Mouse (Mus musculus) liver, embryonic 15.5 days (tissue): ENCODE measurements around the gene Eng. TPM values are rescaled to one million over a fixed set of nuclear protein-coding genes. Genes with fewer than 3 reads are reported as not detected.

Experiments
- ATAC-seq: fragments of 200-750 bp; cut with Nextera tagmentation; 2 replicates; pipeline ENCODE4 v1.8.0; 2017; ENCODE audit warnings: moderate number of reproducible peaks, mild to moderate bottlenecking, moderate library complexity; ENCODE audit not compliant: insufficient read depth
- H3K27ac ChIP-seq: fragments of 300-500 bp; sonication (generic); replicated peaks from 2 replicates; pipeline ENCODE4 v1.5.1; 2015; ENCODE audit warnings: mild to moderate bottlenecking, inconsistent platforms
- H3K27me3 ChIP-seq: fragments of 300-500 bp; sonication (generic); 2 replicates; pipeline ENCODE4 v1.6.1; 2015; ENCODE audit warnings: mild to moderate bottlenecking, inconsistent platforms
- H3K36me3 ChIP-seq: fragments of 300-500 bp; sonication (generic); replicated peaks from 2 replicates; pipeline ENCODE4 v1.6.1; 2015; ENCODE audit warnings: moderate library complexity, mild to moderate bottlenecking, inconsistent platforms
- H3K4me1 ChIP-seq: fragments of 300-500 bp; sonication (generic); replicated peaks from 2 replicates; pipeline ENCODE4 v1.6.1; 2015; ENCODE audit warnings: inconsistent platforms
- H3K4me2 ChIP-seq: fragments of 300-500 bp; sonication (generic); 2 replicates; pipeline ENCODE4 v1.6.1; 2015; ENCODE audit warnings: moderate library complexity, mild to moderate bottlenecking, inconsistent platforms
- H3K4me3 ChIP-seq: fragments of 300-500 bp; sonication (generic); replicated peaks from 2 replicates; pipeline ENCODE4 v1.5.1; 2015; ENCODE audit warnings: mild to moderate bottlenecking, inconsistent platforms
- H3K9ac ChIP-seq: fragments of 300-500 bp; sonication (generic); 2 replicates; pipeline ENCODE4 v1.6.1; 2015; ENCODE audit warnings: moderate library complexity, mild to moderate bottlenecking, inconsistent platforms
- H3K9me3 ChIP-seq: fragments of 300-500 bp; sonication (generic); replicated peaks from 2 replicates; pipeline ENCODE4 v1.6.1; 2016; ENCODE audit warnings: inconsistent platforms
- WGBS: fragments of 180-500 bp; shearing (Covaris S2); methylation state at CpG from one replicate; pipeline ENCODE4 v1.1.7; 2015; ENCODE audit warnings: mixed read lengths; ENCODE audit not compliant: insufficient replicate concordance; 5-methylcytosine and 5-hydroxymethylcytosine counted together
- microRNA counts: library from miRNA; unstranded; fragments of <30 nt; microRNA quantifications from one replicate; lab custom pipeline; 2016
- microRNA-seq: library from miRNA; unstranded; fragments of <30 nt; microRNA quantifications from one replicate; pipeline ENCODE4, GENCODE M21; 2016
- polyA plus RNA-seq: library from polyadenylated mRNA; unstranded; fragments of >200 nt; fragmentation: Nextera tagmentation; extraction: Ambion mirVana; gene quantifications from 2 replicates; pipeline ENCODE4 v1.2.1, GENCODE M21; 2015

Gene Eng
- polyA plus RNA-seq, 1 experiment from 2014 or later, result 23.5 TPM

DNA sequence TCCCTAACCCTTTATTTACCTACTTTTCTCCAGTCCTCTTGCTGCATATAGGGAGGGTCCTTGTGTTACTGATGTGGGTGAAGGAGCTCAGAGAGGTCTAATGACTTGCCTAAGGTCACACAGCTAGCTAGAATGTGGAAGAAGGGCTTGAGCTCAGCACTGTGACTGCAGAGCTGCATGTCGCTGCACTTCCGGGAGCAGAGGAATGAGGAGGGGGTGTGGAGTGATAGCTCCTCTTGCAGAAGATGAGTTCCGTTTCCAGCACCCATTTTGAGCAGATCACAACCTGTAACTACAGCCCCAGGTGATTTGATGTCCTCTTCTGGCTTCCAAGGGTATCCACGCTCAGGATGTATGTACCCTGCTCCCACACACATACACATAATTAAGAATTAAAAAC is 77.8 kb downstream of the Eng start:
- peaks cover 24% of the 10 kb centered on the region for H3K4me1 ChIP-seq
- no peak overlapping the region for H3K27ac ChIP-seq
- H3K36me3 ChIP-seq, result 0 out of 2 replicates have a peak, but pooled peaks cover 3% of the 10 kb centered on the region
- no peak overlapping the region for H3K9ac ChIP-seq
- no peaks in the 10 kb centered on the region for H3K27me3 ChIP-seq
- H3K4me2 ChIP-seq, result no peak overlapping the region
- no peaks in the 10 kb centered on the region for H3K9me3 ChIP-seq
- ATAC-seq, result no peak
- WGBS, result 54% methylated on average over 4 of the region's 4 CpGs
- no peak overlapping the region for H3K4me3 ChIP-seq

DNA sequence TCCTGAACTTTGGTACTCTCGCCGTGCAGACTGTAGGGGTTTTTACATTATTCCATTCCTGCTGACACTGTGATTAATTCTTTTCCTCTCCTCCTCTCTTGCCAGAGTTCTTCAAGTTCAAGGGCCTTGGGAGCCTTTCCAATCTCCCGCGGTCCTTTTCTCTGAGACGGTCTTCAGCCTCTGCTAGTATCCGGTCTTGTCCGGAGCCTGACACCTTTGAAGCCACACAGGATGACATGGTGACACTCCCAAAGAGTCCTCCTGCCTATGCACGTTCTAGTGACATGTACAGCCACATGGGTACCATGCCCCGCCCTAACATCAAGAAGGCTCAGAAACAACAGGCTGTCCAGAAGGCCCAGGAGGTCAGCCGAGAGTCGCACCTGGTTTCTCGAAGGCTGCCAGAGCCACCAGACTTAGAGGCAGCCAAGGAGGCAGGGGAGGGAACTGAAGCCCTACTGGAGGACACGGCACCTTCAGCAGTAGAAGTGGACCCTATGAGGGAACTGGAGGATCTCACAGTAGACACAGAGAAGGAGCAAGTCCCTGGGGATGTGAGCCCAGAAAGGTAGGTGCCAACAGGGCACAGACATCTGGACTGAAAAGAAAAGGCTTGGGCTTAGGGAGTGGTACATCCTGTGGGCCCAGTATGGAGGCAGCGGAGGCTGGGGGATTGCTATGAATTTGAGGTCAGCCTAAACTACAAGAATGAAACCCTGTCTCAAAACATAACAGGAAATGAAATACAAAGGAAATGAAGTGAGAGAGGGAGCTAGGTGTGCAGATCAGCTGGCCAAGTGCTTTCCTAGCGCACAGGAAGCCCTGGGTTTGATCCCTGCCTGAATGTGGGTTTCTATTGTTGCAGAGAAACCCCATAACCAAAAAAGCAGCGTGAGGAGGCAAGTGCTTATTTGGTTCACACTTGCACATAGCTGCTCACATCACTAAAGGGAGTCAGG is 78.7 kb downstream of the Eng start:
- Histone ChIP-seq H3K27me3 (no peaks in the 10 kb centered on the region), H3K9me3 (no peaks in the 10 kb centered on the region), H3K4me2 (no peak overlapping the region), H3K4me1 (peaks cover 24% of the 10 kb centered on the region), H3K9ac (no peak overlapping the region), H3K36me3 (0 out of 2 replicates have a peak, but pooled peaks cover 3% of the 10 kb centered on the region), H3K4me3 (no peak overlapping the region), H3K27ac (no peak overlapping the region)
- no peak for ATAC-seq
- WGBS, result 72% methylated on average over 16 of the region's 16 CpGs

DNA sequence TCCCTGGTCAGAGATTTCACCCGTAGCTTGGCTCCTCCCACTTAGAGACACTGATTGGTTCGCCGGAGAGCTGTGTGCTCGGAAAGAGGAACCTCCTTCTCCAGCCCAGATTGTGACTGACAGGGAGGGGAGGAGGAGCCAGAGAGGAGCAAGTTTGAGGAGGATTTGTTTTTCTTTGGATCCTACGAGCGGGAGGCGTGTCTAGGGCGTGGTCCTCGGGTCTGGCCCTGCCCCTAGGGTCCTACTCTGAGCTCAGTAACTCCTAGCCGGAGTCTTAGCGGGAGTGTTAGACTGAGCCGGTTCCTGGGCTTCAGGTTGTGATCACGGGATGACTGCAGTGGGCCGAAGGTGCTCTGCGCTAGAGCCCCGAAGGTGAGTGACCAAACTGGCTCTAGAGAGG is 81.0 kb downstream of the Eng start:
- H3K4me3 ChIP-seq, result peak overlapping the region; percentile 33
- ATAC-seq, result peak; percentile 88
- peak overlapping the region; percentile 50 for H3K4me2 ChIP-seq
- H3K27ac ChIP-seq, result no peak overlapping the region
- no peaks in the 10 kb centered on the region for H3K9me3 ChIP-seq
- no peak overlapping the region for H3K9ac ChIP-seq
- no peaks in the 10 kb centered on the region for H3K27me3 ChIP-seq
- WGBS, result 2% methylated on average over 16 of the region's 16 CpGs
- H3K4me1 ChIP-seq, result peaks cover 11% of the 10 kb centered on the region
- H3K36me3 ChIP-seq, result 0 out of 2 replicates have a peak, but pooled peaks cover 3% of the 10 kb centered on the region

DNA sequence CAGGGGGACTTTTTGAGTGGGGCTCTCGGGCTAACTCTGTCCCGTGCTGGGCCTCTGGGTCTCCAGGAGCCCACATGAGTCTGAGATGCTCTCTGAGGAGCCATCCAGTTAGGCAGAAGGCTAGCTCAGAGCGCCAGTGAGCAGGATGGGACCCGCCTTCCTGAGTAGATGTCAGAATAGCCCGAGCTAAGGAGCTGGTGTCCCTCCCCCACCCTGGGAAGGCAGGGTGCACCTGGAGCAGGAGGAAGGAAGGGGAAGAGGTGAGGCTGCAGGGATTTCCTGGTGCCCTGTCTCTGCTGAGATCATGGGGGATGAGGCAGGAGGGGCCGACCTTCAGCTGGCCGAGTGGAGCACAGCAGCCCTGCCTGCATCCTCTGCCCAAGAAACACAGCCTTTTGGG is 82.1 kb downstream of the Eng start:
- peaks cover 11% of the 10 kb centered on the region for H3K4me1 ChIP-seq
- no peaks in the 10 kb centered on the region for H3K9me3 ChIP-seq
- no peak overlapping the region for H3K9ac ChIP-seq
- H3K27me3 ChIP-seq, result no peaks in the 10 kb centered on the region
- H3K27ac ChIP-seq, result no peak overlapping the region
- H3K4me2 ChIP-seq, result peak overlapping the region; percentile 50
- 0 out of 2 replicates have a peak, but pooled peaks cover 3% of the 10 kb centered on the region for H3K36me3 ChIP-seq
- H3K4me3 ChIP-seq, result 0 out of 2 replicates have a peak overlapping the region, but pooled peaks have one; percentile 33
- 45% methylated on average over 7 of the region's 7 CpGs for WGBS
- ATAC-seq, result no peak

DNA sequence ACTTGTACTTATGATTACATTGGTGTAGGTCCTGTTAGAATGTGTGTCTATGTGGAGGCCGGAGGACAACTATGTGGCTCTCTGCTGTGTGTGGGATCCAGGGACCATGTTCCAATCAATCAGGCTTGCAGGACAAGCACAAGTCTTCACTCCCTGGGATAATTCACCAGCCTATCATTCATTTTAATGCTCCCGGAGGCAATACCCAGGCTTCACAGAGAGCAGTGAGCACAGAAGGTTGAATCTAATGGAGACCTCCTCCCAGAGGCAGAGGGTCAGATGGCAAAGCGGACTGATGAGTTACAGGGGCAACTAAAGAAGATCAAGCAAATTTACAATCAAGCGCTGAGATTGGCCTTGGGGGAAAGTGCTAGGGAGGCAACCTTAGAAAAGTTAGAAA is 83.2 kb downstream of the Eng start:
- Histone ChIP-seq H3K9me3 (no peaks in the 10 kb centered on the region), H3K9ac (no peak overlapping the region), H3K4me2 (no peak overlapping the region), H3K4me1 (peaks cover 11% of the 10 kb centered on the region), H3K27me3 (no peaks in the 10 kb centered on the region), H3K36me3 (0 out of 2 replicates have a peak, but pooled peaks cover 3% of the 10 kb centered on the region), H3K27ac (no peak overlapping the region), H3K4me3 (no peak overlapping the region)
- no peak for ATAC-seq
- WGBS, result 70% methylated on average over 4 of the region's 4 CpGs

DNA sequence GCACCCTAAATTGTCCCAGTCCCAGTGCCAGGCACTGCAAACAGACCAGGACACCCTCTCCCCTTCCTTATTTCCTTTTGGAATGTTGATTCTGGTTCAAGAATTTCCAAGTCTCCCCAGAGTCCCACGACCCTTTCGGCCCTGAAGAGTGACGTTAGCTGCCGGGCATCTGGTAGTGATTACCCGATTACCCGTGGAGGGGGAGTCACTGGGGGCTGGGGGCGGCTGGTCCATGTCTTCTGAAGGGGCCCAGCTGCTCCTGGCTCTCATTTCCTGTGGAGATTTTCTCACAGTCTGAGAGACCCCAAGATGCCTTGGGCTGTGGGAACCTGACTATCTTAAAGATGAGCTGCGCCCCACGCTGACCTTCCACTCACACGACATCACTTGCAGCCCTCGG is 84.5 kb downstream of the Eng start:
- Histone ChIP-seq H3K4me3 (no peak overlapping the region), H3K27me3 (no peaks in the 10 kb centered on the region), H3K9ac (no peak overlapping the region), H3K9me3 (no peaks in the 10 kb centered on the region), H3K4me2 (no peak overlapping the region), H3K36me3 (0 out of 2 replicates have a peak, but pooled peaks cover 3% of the 10 kb centered on the region), H3K27ac (no peak overlapping the region), H3K4me1 (peaks cover 11% of the 10 kb centered on the region)
- 61% methylated on average over 11 of the region's 11 CpGs for WGBS
- no peak for ATAC-seq

DNA sequence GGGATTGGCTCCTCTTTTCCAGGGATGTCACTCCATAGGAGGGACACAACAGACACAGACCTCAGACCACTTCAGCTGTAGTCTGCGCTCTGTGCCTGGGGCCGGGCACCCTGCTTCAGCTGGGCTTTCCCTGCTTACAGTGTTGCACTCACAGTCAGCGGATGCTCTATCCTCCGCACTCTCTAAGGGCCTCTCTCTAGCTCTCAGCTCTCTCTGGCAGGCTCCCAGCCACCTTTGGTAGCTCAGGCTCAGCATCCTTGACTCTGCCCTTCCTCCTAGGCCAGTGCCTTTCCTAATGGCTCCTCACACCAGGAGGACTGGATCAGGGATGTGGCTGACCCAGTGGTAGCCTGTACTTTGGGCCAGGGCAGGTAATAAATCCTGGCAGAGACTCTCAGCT is 85.5 kb downstream of the Eng start:
- no peak overlapping the region for H3K4me2 ChIP-seq
- WGBS, result 80% methylated on average over 4 of the region's 4 CpGs
- H3K9ac ChIP-seq, result no peak overlapping the region
- no peak overlapping the region for H3K27ac ChIP-seq
- no peaks in the 10 kb centered on the region for H3K9me3 ChIP-seq
- H3K4me1 ChIP-seq, result peaks cover 18% of the 10 kb centered on the region
- H3K36me3 ChIP-seq, result no peaks in the 10 kb centered on the region
- no peak for ATAC-seq
- H3K4me3 ChIP-seq, result no peak overlapping the region
- H3K27me3 ChIP-seq, result no peaks in the 10 kb centered on the region

MicroRNAs encoded within 50 kb of the gene (microRNA counts, 519-probe panel; counts per million panel counts)
- not detected for microRNA mmu-miR-1954 (lab: Ali Mortazavi, UCI)
- microRNA mmu-miR-2861 (lab: Ali Mortazavi, UCI), result 1,558 counts per million, percentile 10 among the panel's probes with 10 or more counts

Small RNA genes within 50 kb of the gene (microRNA-seq; reads per million reads assigned to microRNA genes)
- not detected for gene Gm47291
- gene Mir1954, result not detected
- not detected for gene Mir2861
- gene Mir3960, result not detected
- gene Mir8093, result not detected

Other genes starting within 250 kb of the Eng start
- 2.4 TPM in 2 replicates for gene Naif1, start 196.1 kb upstream of the Eng start, polyA plus RNA-seq
- 9.6 and 10.4 TPM in 2 replicates for gene Slc25a25, start 195.2 kb upstream of the Eng start, polyA plus RNA-seq
- gene Fam102a, start 111.3 kb upstream of the Eng start, polyA plus RNA-seq, result 1.3 and 2.2 TPM in 2 replicates
- 48.2 and 49.0 TPM in 2 replicates for gene Dpm2, start 75.7 kb upstream of the Eng start, polyA plus RNA-seq
- gene Pip5kl1, start 71.8 kb upstream of the Eng start, polyA plus RNA-seq, result 0.22 TPM in 1 of 2 replicates, not detected in the other
- gene 9430097D07Rik, start 70.9 kb upstream of the Eng start, polyA plus RNA-seq, result not detected in 2 replicates
- 7.9 and 8.5 TPM in 2 replicates for gene St6galnac4, start 59.5 kb upstream of the Eng start, polyA plus RNA-seq
- gene St6galnac6, start 46.9 kb upstream of the Eng start, polyA plus RNA-seq, result 11.6 and 11.7 TPM in 2 replicates
- 4.7 and 6.6 TPM in 2 replicates for gene Ak1, start 24.8 kb upstream of the Eng start, polyA plus RNA-seq
- gene Fpgs, start 57.5 kb downstream of the Eng start, polyA plus RNA-seq, result 41.2 and 51.2 TPM in 2 replicates
- gene Cdk9, start 66.5 kb downstream of the Eng start, polyA plus RNA-seq, result 48.3 and 49.6 TPM in 2 replicates
- gene Sh2d3c, start 74.5 kb downstream of the Eng start, polyA plus RNA-seq, result 7.0 and 8.3 TPM in 2 replicates
- not detected in 2 replicates for gene 6330409D20Rik, start 94.4 kb downstream of the Eng start, polyA plus RNA-seq
- gene Tor2a, start 110.6 kb downstream of the Eng start, polyA plus RNA-seq, result 24.7 and 27.7 TPM in 2 replicates
- gene Ttc16, start 129.0 kb downstream of the Eng start, polyA plus RNA-seq, result 0.13 TPM in 1 of 2 replicates, not detected in the other
- 1.5 and 1.8 TPM in 2 replicates for gene Ptrh1, start 129.2 kb downstream of the Eng start, polyA plus RNA-seq
- not detected in 2 replicates for gene Cfap157, start 137.8 kb downstream of the Eng start, polyA plus RNA-seq
- 2.4 and 2.5 TPM in 2 replicates for gene Stxbp1, start 200.7 kb downstream of the Eng start, polyA plus RNA-seq
- gene Fam129b, start 229.5 kb downstream of the Eng start, polyA plus RNA-seq, result 8.5 and 11.6 TPM in 2 replicates